Mouse (Mus musculus) midbrain, embryonic 11.5 days (tissue): ENCODE measurements at regions not wholly inside any gene's neighbourhood (a gene's known extent, or its start where the extent isn't known, plus 50 kb on each side); places are given as distances from the start of the nearest gene placed in this dataset.

Source experiments
- ATAC-seq: fragments of 200-750 bp; cut with Nextera tagmentation; 2 replicates; pipeline ENCODE4 v1.8.0; 2017; ENCODE audit warnings: moderate TSS enrichment, moderate library complexity; ENCODE audit not compliant: low FRiP score
- DNase-seq: peaks from one replicate; pipeline ENCODE4 v3.0.0; 2015; ENCODE audit warnings: low spot score; ENCODE audit errors: missing footprints
- H3K27ac ChIP-seq: fragments of 300-500 bp; sonication (generic); 2 replicates; pipeline ENCODE4 v1.5.1; 2014; ENCODE audit warnings: low read depth, low read length
- H3K27me3 ChIP-seq: fragments of 300-500 bp; sonication (generic); 2 replicates; pipeline ENCODE4 v1.6.1; 2014; ENCODE audit warnings: mild to moderate bottlenecking, low read length, moderate library complexity, mixed read lengths; ENCODE audit not compliant: control insufficient read depth, insufficient read depth
- H3K36me3 ChIP-seq: fragments of 300-500 bp; sonication (generic); 2 replicates; pipeline ENCODE4 v1.6.1; 2014; ENCODE audit warnings: mild to moderate bottlenecking, low read length, moderate library complexity, mixed read lengths; ENCODE audit not compliant: control insufficient read depth, insufficient read depth
- H3K4me1 ChIP-seq: fragments of 300-500 bp; sonication (generic); 2 replicates; pipeline ENCODE4 v1.6.1; 2014; ENCODE audit warnings: low read length; ENCODE audit not compliant: control insufficient read depth, insufficient read depth
- H3K4me2 ChIP-seq: fragments of 300-500 bp; sonication (generic); 2 replicates; pipeline ENCODE4 v1.6.1; 2014; ENCODE audit warnings: mild to moderate bottlenecking, moderate library complexity
- H3K4me3 ChIP-seq: fragments of 300-500 bp; sonication (generic); 2 replicates; pipeline ENCODE4 v1.5.1; 2014; ENCODE audit warnings: low read depth, low read length
- H3K9ac ChIP-seq: fragments of 300-500 bp; sonication (generic); 2 replicates; pipeline ENCODE4 v1.6.1; 2014; ENCODE audit warnings: low read length
- H3K9me3 ChIP-seq: fragments of 300-500 bp; sonication (generic); 2 replicates; pipeline ENCODE4 v1.6.1; 2016; ENCODE audit warnings: low read length; ENCODE audit not compliant: control insufficient read depth
- WGBS: fragments of 180-500 bp; shearing (Covaris S2); extraction: QIAGEN DNeasy Blood & Tissue Kit; methylation state at CpG from one replicate; pipeline ENCODE4 v1.1.7; 2014; 5-methylcytosine and 5-hydroxymethylcytosine counted together

- DNase-seq (peak; percentile 78), ATAC-seq (no peak)
- H3K4me1 ChIP-seq = no peaks in the 10 kb centered on the region
- H3K27me3 ChIP-seq = no peaks in the 10 kb centered on the region
- no peak overlapping the region for H3K9ac ChIP-seq
- no peaks in the 10 kb centered on the region for H3K9me3 ChIP-seq
- H3K4me2 ChIP-seq = no peak overlapping the region
- no peaks in the 10 kb centered on the region for H3K36me3 ChIP-seq
- H3K4me3 ChIP-seq = no peak overlapping the region
- WGBS = 89% methylated on average over 13 of the region's 13 CpGs
- H3K27ac ChIP-seq = no peak overlapping the region
Measured at GRCm38 (mm10) chr3:138653549-138654246, 88.3 kb upstream of the Tspan5 start.

GRCm38 (mm10) chr3:138654610-138655371 lies 87.2 kb upstream of the Tspan5 start:
- ATAC-seq = no peak
- Histone ChIP-seq H3K9ac (no peak overlapping the region), H3K4me3 (no peak overlapping the region), H3K4me1 (no peaks in the 10 kb centered on the region), H3K36me3 (no peaks in the 10 kb centered on the region), H3K4me2 (no peak overlapping the region), H3K27me3 (no peaks in the 10 kb centered on the region), H3K27ac (no peak overlapping the region), H3K9me3 (no peaks in the 10 kb centered on the region)
- DNase-seq = peak; percentile 49
- 83% methylated on average over 16 of the region's 16 CpGs for WGBS

- Histone ChIP-seq H3K4me3 (no peak overlapping the region), H3K9ac (no peak overlapping the region), H3K4me1 (no peaks in the 10 kb centered on the region), H3K27ac (no peak overlapping the region), H3K36me3 (no peaks in the 10 kb centered on the region), H3K9me3 (no peaks in the 10 kb centered on the region), H3K4me2 (no peak overlapping the region), H3K27me3 (no peaks in the 10 kb centered on the region)
- 83% methylated on average over 3 of the region's 3 CpGs for WGBS
- no peak for ATAC-seq
- no peak for DNase-seq
Measured at GRCm38 (mm10) chr3:138655479-138655878, 86.5 kb upstream of the Tspan5 start.

GRCm38 (mm10) chr3:138662625-138663024 lies 79.4 kb upstream of the Tspan5 start:
- Histone ChIP-seq H3K36me3 (no peaks in the 10 kb centered on the region), H3K4me2 (no peak overlapping the region), H3K27me3 (no peaks in the 10 kb centered on the region), H3K9ac (no peak overlapping the region), H3K27ac (no peak overlapping the region), H3K4me3 (no peak overlapping the region), H3K4me1 (no peaks in the 10 kb centered on the region), H3K9me3 (no peaks in the 10 kb centered on the region)
- DNase-seq (no peak), ATAC-seq (no peak)
- 86% methylated on average over 2 of the region's 2 CpGs for WGBS

GRCm38 (mm10) chr3:138668394-138669092 lies 73.5 kb upstream of the Tspan5 start:
- H3K27ac ChIP-seq = no peak overlapping the region
- no peaks in the 10 kb centered on the region for H3K27me3 ChIP-seq
- 89% methylated on average over 14 of the region's 14 CpGs for WGBS
- no peaks in the 10 kb centered on the region for H3K4me1 ChIP-seq
- no peak for DNase-seq
- H3K9ac ChIP-seq = no peak overlapping the region
- no peak overlapping the region for H3K4me3 ChIP-seq
- ATAC-seq = 0 out of 2 replicates have a peak, but pooled peaks have one; percentile 9
- H3K4me2 ChIP-seq = no peak overlapping the region
- H3K9me3 ChIP-seq = no peaks in the 10 kb centered on the region
- no peaks in the 10 kb centered on the region for H3K36me3 ChIP-seq

- WGBS = 51% methylated on average over 2 of the region's 2 CpGs
- Histone ChIP-seq H3K27ac (no peak overlapping the region), H3K4me2 (no peak overlapping the region), H3K27me3 (no peaks in the 10 kb centered on the region), H3K36me3 (no peaks in the 10 kb centered on the region), H3K4me1 (no peaks in the 10 kb centered on the region), H3K9ac (no peak overlapping the region), H3K9me3 (no peaks in the 10 kb centered on the region), H3K4me3 (no peak overlapping the region)
- DNase-seq = no peak
- ATAC-seq = no peak
Measured at GRCm38 (mm10) chr3:138675881-138676280, 66.1 kb upstream of the Tspan5 start.

GRCm38 (mm10) chr3:138678351-138678750 lies 63.6 kb upstream of the Tspan5 start:
- Histone ChIP-seq H3K36me3 (no peaks in the 10 kb centered on the region), H3K9ac (no peak overlapping the region), H3K27ac (no peak overlapping the region), H3K27me3 (no peaks in the 10 kb centered on the region), H3K4me3 (no peak overlapping the region), H3K4me1 (no peaks in the 10 kb centered on the region), H3K9me3 (no peaks in the 10 kb centered on the region), H3K4me2 (no peak overlapping the region)
- ATAC-seq = no peak
- WGBS = 93% methylated on average over 4 of the region's 4 CpGs
- no peak for DNase-seq

- Histone ChIP-seq H3K9ac (no peak overlapping the region), H3K9me3 (no peaks in the 10 kb centered on the region), H3K4me2 (no peak overlapping the region), H3K36me3 (no peaks in the 10 kb centered on the region), H3K4me3 (no peak overlapping the region), H3K4me1 (no peaks in the 10 kb centered on the region), H3K27me3 (no peaks in the 10 kb centered on the region), H3K27ac (no peak overlapping the region)
- ATAC-seq (no peak), DNase-seq (no peak)
- 67% methylated on average over 11 of the region's 11 CpGs for WGBS
Measured at GRCm38 (mm10) chr3:138686636-138687230, 55.3 kb upstream of the Tspan5 start.

GRCm38 (mm10) chr3:138688606-138689005 lies 53.4 kb upstream of the Tspan5 start:
- no peaks in the 10 kb centered on the region for H3K27me3 ChIP-seq
- no peaks in the 10 kb centered on the region for H3K36me3 ChIP-seq
- DNase-seq (peak; percentile 64), ATAC-seq (no peak)
- H3K9ac ChIP-seq = no peak overlapping the region
- 83% methylated on average over 5 of the region's 5 CpGs for WGBS
- H3K4me1 ChIP-seq = no peaks in the 10 kb centered on the region
- no peak overlapping the region for H3K27ac ChIP-seq
- no peak overlapping the region for H3K4me3 ChIP-seq
- no peak overlapping the region for H3K4me2 ChIP-seq
- no peaks in the 10 kb centered on the region for H3K9me3 ChIP-seq
